In the genomic region with DNA sequence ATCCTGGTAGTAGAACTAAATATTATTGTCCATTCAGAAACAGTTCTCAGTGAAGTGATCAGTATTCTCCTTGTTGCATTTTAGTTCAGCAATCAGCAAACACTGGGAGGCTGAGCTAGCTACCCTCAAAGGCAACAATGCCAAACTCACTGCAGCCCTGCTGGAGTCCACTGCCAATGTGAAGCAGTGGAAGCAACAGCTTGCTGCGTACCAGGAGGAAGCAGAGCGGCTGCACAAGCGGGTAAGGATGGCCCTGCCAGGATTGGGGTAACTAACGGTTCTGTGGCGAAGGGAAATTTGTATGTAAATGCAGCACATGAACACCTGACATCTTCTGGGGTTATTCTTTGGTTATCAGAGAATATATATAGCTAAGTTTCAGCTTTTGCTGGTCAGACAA, we compare ENCODE assay signal across 13 mouse cellular contexts.
DNase-seq lines count a peak whose midpoint lies in the region; ATAC-seq lines count a peak whose summit lies in the region.
"Had no signal": no experiment of that assay in that cellular context is flagged by ENCODE, and none has a peak within 500 bp of the region (broad histone marks: within the 10 kb centered on the region; RNA-seq: fewer than 3 reads in every experiment).

No protein-coding gene starts in this region.

- H3K9ac ChIP-seq in kidney, embryonic 15.5 days = no peak overlapping the region
- H3K9ac ChIP-seq: forebrain, embryonic 15.5 days had no signal

- DNase-seq in frontal cortex, adult 2 months (ENCODE audit: extremely low spot score in 1 of 2, low spot score in 1 of 2) = no peak
- DNase-seq in A20 (ENCODE audit: low read depth, low spot score) (peak; percentile 48), MN1 (ENCODE audit: low spot score) (no peak)
- DNase-seq in cerebellum, adult 11-12 months = peak; percentile 46
- no peak for DNase-seq in limb, embryonic 10.5 days (ENCODE audit: low spot score)
- no peak for DNase-seq in spleen, postnatal 36 days (ENCODE audit: low spot score in 2 of 2)
- DNase-seq: adrenal gland, adult 2 months; kidney, postnatal 25 days; lung, adult 2 months; right cerebral cortex, postnatal 14 days had no signal

- peaks cover 11% of the 10 kb centered on the region for H3K36me3 ChIP-seq in limb, embryonic 10.5 days
- peaks cover 6% of the 10 kb centered on the region for H3K36me3 ChIP-seq in kidney, embryonic 15.5 days

- H3K27ac ChIP-seq in limb, embryonic 10.5 days = peak overlapping the region; percentile 50; the same call in 1 of the 2 replicates
- no peak overlapping the region for H3K27ac ChIP-seq in kidney, embryonic 15.5 days
- H3K27ac ChIP-seq: forebrain, embryonic 15.5 days had no signal

- peaks cover 18% of the 10 kb centered on the region for H3K4me1 ChIP-seq in limb, embryonic 10.5 days
- 0 out of 2 replicates have a peak, but pooled peaks cover 4% of the 10 kb centered on the region for H3K4me1 ChIP-seq in kidney, embryonic 15.5 days
- H3K4me1 ChIP-seq: forebrain, embryonic 15.5 days had no signal

- H3K4me3 ChIP-seq in limb, embryonic 10.5 days = no peak overlapping the region
- no peak overlapping the region for H3K4me3 ChIP-seq in kidney, embryonic 15.5 days (replicated peaks)
- H3K4me3 ChIP-seq: forebrain, embryonic 15.5 days had no signal

- WGBS in limb, embryonic 10.5 days = 89% methylated on average over 5 of the region's 5 CpGs
- 96% methylated on average over 5 of the region's 5 CpGs for WGBS in kidney, embryonic 15.5 days

- no peak overlapping the region for H3K4me2 ChIP-seq in kidney, embryonic 15.5 days
- H3K4me2 ChIP-seq: forebrain, embryonic 15.5 days had no signal

- peak; percentile 31; the same call in 1 of the 2 replicates for ATAC-seq in frontal cortex, adult (ENCODE audit: low TSS enrichment)
- no peak for ATAC-seq in kidney, embryonic 15.5 days (replicated peaks; ENCODE audit: low FRiP score)
- ATAC-seq: forebrain, embryonic 15.5 days had no signal

- no peaks in the 10 kb centered on the region for H3K9me3 ChIP-seq in limb, embryonic 10.5 days (replicated peaks)
- H3K9me3 ChIP-seq in kidney, embryonic 15.5 days (replicated peaks) = no peaks in the 10 kb centered on the region
- H3K9me3 ChIP-seq: forebrain, embryonic 15.5 days had no signal

- no peaks in the 10 kb centered on the region for H3K27me3 ChIP-seq in limb, embryonic 10.5 days (ENCODE audit: low read depth, poor library complexity, severe bottlenecking)
- H3K27me3 ChIP-seq in kidney, embryonic 15.5 days = no peaks in the 10 kb centered on the region
- H3K27me3 ChIP-seq: forebrain, embryonic 15.5 days had no signal

Comparison
In these comparisons a context has a peak if more than half of its experiments do, and no peak if none do; other contexts are left out.
1. DNase-seq: peak in A20 (single experiment) and cerebellum, adult 11-12 months (single experiment); none in frontal cortex, adult 2 months (0 of 2), limb, embryonic 10.5 days (single experiment), spleen, postnatal 36 days (0 of 2) and MN1 (single experiment).